Mouse (Mus musculus): ENCODE measurements around the gene Nlgn1. TPM values are rescaled to one million over a fixed set of nuclear protein-coding genes. Genes with fewer than 3 reads are reported as not detected.

Gene Nlgn1
- polyA plus RNA-seq, 1 experiment = not detected

DNA sequence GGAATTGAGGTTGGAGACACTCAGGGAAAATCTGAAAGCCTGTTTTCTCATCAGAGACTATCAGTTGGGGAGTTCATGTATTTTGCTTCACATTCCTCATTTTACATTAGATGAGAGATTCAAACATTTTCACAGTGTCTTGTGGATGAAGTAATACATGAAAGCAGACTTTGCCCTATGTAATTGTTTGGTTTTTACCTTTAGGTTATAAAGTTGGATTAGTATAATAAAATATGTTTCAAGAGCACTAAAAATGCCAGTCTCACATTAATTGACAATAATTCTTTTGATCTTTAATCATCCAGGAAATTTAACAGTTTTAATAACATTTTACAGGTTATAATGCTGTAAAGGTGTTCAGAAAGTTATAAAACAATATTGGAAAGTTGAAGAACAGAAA is 262.9 kb downstream of the Nlgn1 start:
- TF ChIP-seq POLR2A (IDR thresholded peaks at IDR 0.05; ENCODE audit: insufficient read length, low read depth) = no peak
- no peak for TF ChIP-seq MAX (IDR thresholded peaks at IDR 0.05; ENCODE audit: low read depth)
- no peak for TF ChIP-seq E2F4 (IDR thresholded peaks at IDR 0.05; ENCODE audit: insufficient read depth)
- TF ChIP-seq SRF (IDR thresholded peaks at IDR 0.05; ENCODE audit: control insufficient read depth, insufficient read length, low read depth) = no peak
- no peak for TF ChIP-seq MYOD1 (IDR thresholded peaks at IDR 0.05; ENCODE audit: control insufficient read depth in 1 of 3, insufficient read length in 2 of 3, low read depth in 2 of 3)
- TF ChIP-seq CEBPB (IDR thresholded peaks at IDR 0.05; ENCODE audit: insufficient read depth, poor library complexity, severe bottlenecking) = no peak
- TF ChIP-seq MYOG (IDR thresholded peaks at IDR 0.05; ENCODE audit: control insufficient read depth in 1 of 3, insufficient read depth in 1 of 3, insufficient read length in 2 of 3, low read depth in 2 of 3) = no peak
- Histone ChIP-seq H3K4me3 (no peak overlapping the region), H3K27me3 (ENCODE audit: control insufficient read depth, insufficient read depth, insufficient read length) (no peaks in the 10 kb centered on the region)

DNA sequence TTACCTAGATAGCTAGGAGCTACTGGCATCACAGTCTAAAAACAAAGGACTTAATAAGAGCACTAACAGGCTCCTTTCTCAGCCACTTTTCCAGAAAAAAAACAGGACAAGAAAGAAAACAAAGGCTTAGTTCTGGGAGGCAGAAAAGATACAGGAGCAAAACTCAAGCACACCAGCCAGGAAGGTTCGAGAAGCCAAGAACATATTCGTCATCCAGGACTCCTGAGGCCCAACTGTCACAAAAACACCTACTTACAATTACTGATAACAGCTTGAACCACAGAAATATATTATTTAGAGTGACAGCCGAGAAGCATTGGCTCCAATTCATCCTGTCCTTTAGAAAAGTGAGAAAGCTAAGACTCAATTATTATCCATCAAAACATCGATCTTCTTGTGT is 281.5 kb downstream of the Nlgn1 start:
- Histone ChIP-seq H3ac (ENCODE audit: control insufficient read depth, insufficient read length) (no peak overlapping the region), H3K4me3 (no peak overlapping the region), H3K79me2 (ENCODE audit: control insufficient read depth, insufficient read depth) (no peaks in the 10 kb centered on the region), H3K4me2 (ENCODE audit: low read depth) (no peak overlapping the region), H3K27me3 (ENCODE audit: control insufficient read depth, insufficient read depth, insufficient read length) (no peaks in the 10 kb centered on the region), H3K36me3 (ENCODE audit: control insufficient read depth, insufficient read depth) (no peaks in the 10 kb centered on the region)
- TF ChIP-seq SRF (IDR thresholded peaks at IDR 0.05; ENCODE audit: control insufficient read depth, insufficient read length, low read depth) (no peak), MYOD1 (IDR thresholded peaks at IDR 0.05; ENCODE audit: control insufficient read depth in 1 of 3, insufficient read length in 2 of 3, low read depth in 2 of 3) (no peak), E2F4 (IDR thresholded peaks at IDR 0.05; ENCODE audit: insufficient read depth) (no peak)

More for the DNA sequence above, 262.9 kb downstream of the Nlgn1 start:
- Histone ChIP-seq H3K79me2 (ENCODE audit: control insufficient read depth, insufficient read depth) (no peaks in the 10 kb centered on the region), H3ac (ENCODE audit: control insufficient read depth, insufficient read length) (no peak overlapping the region), H3K4me2 (ENCODE audit: low read depth) (no peak overlapping the region), H3K36me3 (ENCODE audit: control insufficient read depth, insufficient read depth) (no peaks in the 10 kb centered on the region)

DNA sequence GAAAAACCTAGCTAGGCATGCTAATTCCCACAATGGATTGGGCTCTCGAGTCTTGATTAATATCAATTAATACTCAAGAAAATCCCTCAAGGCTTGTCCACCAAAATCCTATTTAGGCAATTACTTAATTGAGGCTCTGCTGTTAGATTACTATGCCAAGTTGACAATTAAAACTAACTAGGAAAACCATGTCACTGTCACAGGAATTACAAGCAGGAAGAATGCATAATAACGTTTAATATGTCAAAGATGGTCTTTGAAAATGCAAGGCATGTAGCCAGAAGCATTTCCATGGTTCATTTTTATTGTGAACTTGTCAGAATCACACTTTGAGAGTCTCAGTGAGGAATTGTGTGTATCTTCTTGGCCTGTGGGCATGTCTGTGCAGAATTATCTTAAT is 289.3 kb downstream of the Nlgn1 start:
- no peaks in the 10 kb centered on the region for H3K79me2 ChIP-seq (ENCODE audit: control insufficient read depth, insufficient read depth)
- H3K27me3 ChIP-seq (ENCODE audit: control insufficient read depth, insufficient read depth, insufficient read length) = no peaks in the 10 kb centered on the region
- no peak overlapping the region for H3K4me2 ChIP-seq (ENCODE audit: low read depth)
- H3K4me3 ChIP-seq = no peak overlapping the region
- no peak for TF ChIP-seq POLR2A (IDR thresholded peaks at IDR 0.05; ENCODE audit: insufficient read length, low read depth)
- TF ChIP-seq E2F4 (IDR thresholded peaks at IDR 0.05; ENCODE audit: insufficient read depth) = no peak
- TF ChIP-seq SRF (IDR thresholded peaks at IDR 0.05; ENCODE audit: control insufficient read depth, insufficient read length, low read depth) = no peak
- no peak for TF ChIP-seq TCF3 (IDR thresholded peaks at IDR 0.05; ENCODE audit: insufficient read length, low read depth)
- TF ChIP-seq CEBPB (IDR thresholded peaks at IDR 0.05; ENCODE audit: insufficient read depth, poor library complexity, severe bottlenecking) = no peak
- TF ChIP-seq MYOG (IDR thresholded peaks at IDR 0.05; ENCODE audit: control insufficient read depth in 1 of 3, insufficient read depth in 1 of 3, insufficient read length in 2 of 3, low read depth in 2 of 3) = no peak
- no peak for TF ChIP-seq POLR2AphosphoS2 (IDR thresholded peaks at IDR 0.05; ENCODE audit: insufficient read length, low read depth)
- no peak for TF ChIP-seq USF1 (IDR thresholded peaks at IDR 0.05; ENCODE audit: low read depth)
- no peak for TF ChIP-seq REST (IDR thresholded peaks at IDR 0.05; ENCODE audit: insufficient read depth, insufficient read length)
- TF ChIP-seq MYOD1 (IDR thresholded peaks at IDR 0.05; ENCODE audit: control insufficient read depth in 1 of 3, insufficient read length in 2 of 3, low read depth in 2 of 3) = no peak
- no peak for TF ChIP-seq TCF12 (IDR thresholded peaks at IDR 0.05; ENCODE audit: insufficient read depth, poor library complexity, severe bottlenecking)
- no peaks in the 10 kb centered on the region for H3K36me3 ChIP-seq (ENCODE audit: control insufficient read depth, insufficient read depth)
- no peak overlapping the region for H3ac ChIP-seq (ENCODE audit: control insufficient read depth, insufficient read length)

DNA sequence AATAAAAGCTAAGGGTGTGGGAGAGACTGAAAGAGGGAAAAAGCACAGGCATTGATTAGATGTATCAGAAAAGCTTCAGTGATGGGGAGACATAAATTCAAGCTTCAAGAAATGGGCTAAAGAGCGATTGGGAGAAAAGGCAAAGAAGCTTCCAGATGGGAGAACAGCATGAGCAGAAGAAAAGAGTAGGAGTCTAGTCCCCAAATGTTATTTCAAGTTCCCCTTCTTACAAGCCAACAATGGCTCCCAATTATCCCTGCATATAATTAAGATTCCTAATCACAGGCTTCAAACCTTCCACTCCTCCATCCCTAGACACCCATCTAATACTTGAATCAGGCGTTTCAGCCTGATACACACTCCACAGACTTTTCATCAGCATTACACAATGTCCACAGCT is 292.6 kb downstream of the Nlgn1 start:
- no peak overlapping the region for H3K4me3 ChIP-seq
- no peak for TF ChIP-seq USF1 (IDR thresholded peaks at IDR 0.05; ENCODE audit: low read depth)
- TF ChIP-seq TCF12 (IDR thresholded peaks at IDR 0.05; ENCODE audit: insufficient read depth, poor library complexity, severe bottlenecking) = no peak
- TF ChIP-seq MYOD1 (IDR thresholded peaks at IDR 0.05; ENCODE audit: control insufficient read depth in 1 of 3, insufficient read length in 2 of 3, low read depth in 2 of 3) = no peak
- no peak for TF ChIP-seq MYOG (IDR thresholded peaks at IDR 0.05; ENCODE audit: control insufficient read depth in 1 of 3, insufficient read depth in 1 of 3, insufficient read length in 2 of 3, low read depth in 2 of 3)
- no peak for TF ChIP-seq MAX (IDR thresholded peaks at IDR 0.05; ENCODE audit: low read depth)
- no peak for TF ChIP-seq REST (IDR thresholded peaks at IDR 0.05; ENCODE audit: insufficient read depth, insufficient read length)
- TF ChIP-seq TCF3 (IDR thresholded peaks at IDR 0.05; ENCODE audit: insufficient read length, low read depth) = no peak
- TF ChIP-seq SRF (IDR thresholded peaks at IDR 0.05; ENCODE audit: control insufficient read depth, insufficient read length, low read depth) = no peak
- no peak for TF ChIP-seq POLR2AphosphoS2 (IDR thresholded peaks at IDR 0.05; ENCODE audit: insufficient read length, low read depth)
- no peak for TF ChIP-seq E2F4 (IDR thresholded peaks at IDR 0.05; ENCODE audit: insufficient read depth)
- TF ChIP-seq POLR2A (IDR thresholded peaks at IDR 0.05; ENCODE audit: insufficient read length, low read depth) = no peak
- TF ChIP-seq CEBPB (IDR thresholded peaks at IDR 0.05; ENCODE audit: insufficient read depth, poor library complexity, severe bottlenecking) = no peak
- no peak overlapping the region for H3K4me2 ChIP-seq (ENCODE audit: low read depth)
- H3K27me3 ChIP-seq (ENCODE audit: control insufficient read depth, insufficient read depth, insufficient read length) = no peaks in the 10 kb centered on the region
- no peaks in the 10 kb centered on the region for H3K79me2 ChIP-seq (ENCODE audit: control insufficient read depth, insufficient read depth)
- no peak overlapping the region for H3ac ChIP-seq (ENCODE audit: control insufficient read depth, insufficient read length)
- no peaks in the 10 kb centered on the region for H3K36me3 ChIP-seq (ENCODE audit: control insufficient read depth, insufficient read depth)

DNA sequence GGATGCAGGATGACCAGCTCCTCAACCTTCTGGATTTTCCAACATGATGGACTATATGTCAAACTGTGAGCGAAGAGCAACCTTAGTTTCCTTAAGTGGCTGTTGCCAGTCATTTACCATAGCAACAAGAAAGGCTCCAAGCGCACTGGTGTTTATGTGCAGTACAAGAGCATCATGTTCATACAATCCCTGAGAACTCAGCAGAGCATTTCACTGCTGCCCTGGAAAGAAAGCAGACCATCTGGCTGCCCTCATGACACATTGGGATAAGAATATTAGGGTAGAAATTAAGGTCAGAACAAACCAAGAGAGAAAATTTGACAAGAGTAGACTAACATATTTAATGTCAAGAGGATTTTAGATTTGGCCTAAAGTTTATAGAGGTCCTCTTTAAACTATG is 306.2 kb downstream of the Nlgn1 start:
- no peaks in the 10 kb centered on the region for H3K27me3 ChIP-seq (ENCODE audit: control insufficient read depth, insufficient read depth, insufficient read length)
- no peak overlapping the region for H3K4me3 ChIP-seq
- no peaks in the 10 kb centered on the region for H3K36me3 ChIP-seq (ENCODE audit: control insufficient read depth, insufficient read depth)
- H3K4me2 ChIP-seq (ENCODE audit: low read depth) = no peak overlapping the region
- H3ac ChIP-seq (ENCODE audit: control insufficient read depth, insufficient read length) = no peak overlapping the region
- H3K79me2 ChIP-seq (ENCODE audit: control insufficient read depth, insufficient read depth) = no peaks in the 10 kb centered on the region
- TF ChIP-seq CEBPB (IDR thresholded peaks at IDR 0.05; ENCODE audit: insufficient read depth, poor library complexity, severe bottlenecking) = no peak
- TF ChIP-seq MYOD1 (IDR thresholded peaks at IDR 0.05; ENCODE audit: control insufficient read depth in 1 of 3, insufficient read length in 2 of 3, low read depth in 2 of 3) = no peak
- no peak for TF ChIP-seq POLR2AphosphoS2 (IDR thresholded peaks at IDR 0.05; ENCODE audit: insufficient read length, low read depth)
- TF ChIP-seq REST (IDR thresholded peaks at IDR 0.05; ENCODE audit: insufficient read depth, insufficient read length) = no peak
- no peak for TF ChIP-seq USF1 (IDR thresholded peaks at IDR 0.05; ENCODE audit: low read depth)
